Mouse (Mus musculus): Measurements from ENCODE around the gene Mrps36.

- TF ChIP-seq CTCF (IDR thresholded peaks at IDR 0.05; ENCODE audit: borderline replicate concordance, insufficient read depth, low read length) (no peak), POLR2A (IDR thresholded peaks at IDR 0.05; ENCODE audit: low read depth, low read length) (no peak)
Measured at GRCm38 (mm10) chr13:100754186-100754585, 9.7 kb upstream of the Mrps36 start.
